Mouse (Mus musculus) neural tube, embryonic 15.5 days (tissue): ENCODE measurements at regions not wholly inside any gene's neighbourhood (a gene's known extent, or its start where the extent isn't known, plus 50 kb on each side); places are given as distances from the start of the nearest gene placed in this dataset.
A peak's percentile ranks its signal among the peaks of the same experiment; 100 is the strongest.

Source experiments
- ATAC-seq: fragments of 200-750 bp; cut with Nextera tagmentation; 2 replicates; pipeline ENCODE4 v1.8.0; 2017; ENCODE audit warnings: mild to moderate bottlenecking, moderate TSS enrichment, moderate library complexity; ENCODE audit not compliant: low FRiP score
- H3K27ac ChIP-seq: fragments of 300-500 bp; sonication (generic); replicated peaks from 2 replicates; pipeline ENCODE4 v1.5.1; 2015; ENCODE audit warnings: mild to moderate bottlenecking, inconsistent platforms
- H3K27me3 ChIP-seq: fragments of 300-500 bp; sonication (generic); replicated peaks from 2 replicates; pipeline ENCODE4 v1.6.1; 2015; ENCODE audit warnings: inconsistent platforms
- H3K36me3 ChIP-seq: fragments of 300-500 bp; sonication (generic); 2 replicates; pipeline ENCODE4 v1.6.1; 2015; ENCODE audit warnings: inconsistent platforms
- H3K4me1 ChIP-seq: fragments of 300-500 bp; sonication (generic); 2 replicates; pipeline ENCODE4 v1.6.1; 2015; ENCODE audit warnings: inconsistent platforms
- H3K4me2 ChIP-seq: fragments of 300-500 bp; sonication (generic); 2 replicates; pipeline ENCODE4 v1.6.1; 2015; ENCODE audit warnings: inconsistent platforms, mild to moderate bottlenecking, moderate library complexity
- H3K4me3 ChIP-seq: fragments of 300-500 bp; sonication (generic); replicated peaks from 2 replicates; pipeline ENCODE4 v1.5.1; 2015; ENCODE audit warnings: mild to moderate bottlenecking, inconsistent platforms
- H3K9ac ChIP-seq: fragments of 300-500 bp; sonication (generic); replicated peaks from 2 replicates; pipeline ENCODE4 v1.6.1; 2015; ENCODE audit warnings: mild to moderate bottlenecking, inconsistent platforms
- H3K9me3 ChIP-seq: fragments of 300-500 bp; sonication (generic); replicated peaks from 2 replicates; pipeline ENCODE4 v1.6.1; 2016; ENCODE audit warnings: inconsistent platforms
- WGBS: fragments of 180-500 bp; shearing (Covaris S2); methylation state at CpG from one replicate; pipeline ENCODE4 v1.1.7; 2015; ENCODE audit warnings: mixed read lengths; 5-methylcytosine and 5-hydroxymethylcytosine counted together

- Histone ChIP-seq H3K4me3 (no peak overlapping the region), H3K4me2 (no peak overlapping the region), H3K9ac (no peak overlapping the region), H3K27me3 (no peaks in the 10 kb centered on the region), H3K36me3 (no peaks in the 10 kb centered on the region), H3K9me3 (no peaks in the 10 kb centered on the region), H3K27ac (no peak overlapping the region), H3K4me1 (no peaks in the 10 kb centered on the region)
- ATAC-seq, result no peak
- 33% methylated on average over 4 of the region's 4 CpGs for WGBS
Observed at GRCm38 (mm10) chr9:84360484-84360883, 435.5 kb downstream of the Bckdhb start.

- Histone ChIP-seq H3K9ac (no peak overlapping the region), H3K36me3 (no peaks in the 10 kb centered on the region), H3K27me3 (no peaks in the 10 kb centered on the region), H3K4me3 (no peak overlapping the region), H3K27ac (no peak overlapping the region), H3K4me2 (no peak overlapping the region), H3K4me1 (no peaks in the 10 kb centered on the region), H3K9me3 (no peaks in the 10 kb centered on the region)
- 87% methylated on average over 5 of the region's 5 CpGs for WGBS
- ATAC-seq, result no peak
Observed at GRCm38 (mm10) chr9:84363478-84363877, 438.5 kb downstream of the Bckdhb start.

GRCm38 (mm10) chr9:84369200-84369599 is 444.3 kb downstream of the Bckdhb start:
- WGBS, result 36% methylated on average over 1 of the region's 1 CpGs
- no peaks in the 10 kb centered on the region for H3K36me3 ChIP-seq
- H3K4me1 ChIP-seq, result no peaks in the 10 kb centered on the region
- H3K27ac ChIP-seq, result no peak overlapping the region
- no peaks in the 10 kb centered on the region for H3K27me3 ChIP-seq
- H3K9me3 ChIP-seq, result no peaks in the 10 kb centered on the region
- H3K4me2 ChIP-seq, result no peak overlapping the region
- no peak overlapping the region for H3K4me3 ChIP-seq
- no peak overlapping the region for H3K9ac ChIP-seq
- ATAC-seq, result no peak; the same call in 1 of the 2 replicates

DNA sequence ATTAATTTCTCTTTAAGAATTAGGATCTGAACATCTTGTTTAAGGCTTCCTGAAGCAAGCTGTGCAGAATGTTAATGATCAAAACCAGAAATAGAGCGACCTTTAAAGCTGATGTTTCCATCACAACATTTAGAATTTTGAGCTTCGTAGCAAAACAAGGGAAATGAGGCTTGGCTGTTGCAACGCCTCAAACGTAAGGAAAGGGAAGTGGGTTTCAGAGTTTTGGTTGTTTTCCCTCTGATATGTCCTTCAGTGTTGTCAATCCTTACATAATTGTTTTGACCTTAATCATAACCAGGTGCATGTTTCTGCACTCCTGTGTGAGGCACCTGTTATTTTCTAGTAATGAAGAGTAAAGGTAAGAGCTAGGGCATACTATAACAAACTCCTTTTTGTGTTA is 445.3 kb downstream of the Bckdhb start:
- 76% methylated on average over 4 of the region's 4 CpGs for WGBS
- Histone ChIP-seq H3K4me3 (no peak overlapping the region), H3K9me3 (no peaks in the 10 kb centered on the region), H3K4me1 (no peaks in the 10 kb centered on the region), H3K4me2 (no peak overlapping the region), H3K27me3 (no peaks in the 10 kb centered on the region), H3K36me3 (no peaks in the 10 kb centered on the region), H3K27ac (no peak overlapping the region), H3K9ac (no peak overlapping the region)
- ATAC-seq, result no peak

DNA sequence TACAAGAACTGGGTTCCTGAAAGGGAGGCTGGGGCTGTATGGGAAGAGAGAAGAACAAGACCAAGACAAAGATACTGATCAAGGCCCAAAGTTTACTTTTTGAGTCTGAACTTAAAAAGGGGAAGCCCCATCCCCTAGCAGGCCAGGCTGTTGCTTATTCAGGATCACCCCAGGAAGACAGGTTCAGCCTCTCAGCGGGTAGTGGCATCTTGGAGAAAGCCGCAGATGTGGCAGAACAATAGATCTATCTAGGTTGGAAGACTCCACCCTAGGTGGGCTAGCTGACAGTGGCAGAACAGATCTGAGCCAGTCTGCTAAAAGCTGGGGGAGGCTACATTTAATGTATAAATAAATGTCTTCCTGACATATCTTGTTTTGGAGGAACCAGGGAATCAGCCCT is 450.8 kb downstream of the Bckdhb start:
- H3K27ac ChIP-seq, result no peak overlapping the region
- no peak overlapping the region for H3K4me3 ChIP-seq
- WGBS, result 51% methylated on average over 2 of the region's 2 CpGs
- no peaks in the 10 kb centered on the region for H3K9me3 ChIP-seq
- no peaks in the 10 kb centered on the region for H3K4me1 ChIP-seq
- H3K4me2 ChIP-seq, result no peak overlapping the region
- no peaks in the 10 kb centered on the region for H3K36me3 ChIP-seq
- no peak for ATAC-seq
- H3K9ac ChIP-seq, result no peak overlapping the region
- H3K27me3 ChIP-seq, result no peaks in the 10 kb centered on the region

- Histone ChIP-seq H3K27ac (no peak overlapping the region), H3K36me3 (no peaks in the 10 kb centered on the region), H3K4me2 (no peak overlapping the region), H3K4me1 (no peaks in the 10 kb centered on the region), H3K9ac (no peak overlapping the region), H3K27me3 (no peaks in the 10 kb centered on the region), H3K4me3 (no peak overlapping the region), H3K9me3 (no peaks in the 10 kb centered on the region)
- 96% methylated on average over 6 of the region's 6 CpGs for WGBS
- no peak for ATAC-seq
Observed at GRCm38 (mm10) chr9:84376621-84377020, 451.7 kb downstream of the Bckdhb start.

GRCm38 (mm10) chr9:84381942-84382341 is 457.0 kb downstream of the Bckdhb start:
- no peak overlapping the region for H3K27ac ChIP-seq
- H3K27me3 ChIP-seq, result no peaks in the 10 kb centered on the region
- no peak overlapping the region for H3K4me3 ChIP-seq
- ATAC-seq, result no peak
- H3K36me3 ChIP-seq, result no peaks in the 10 kb centered on the region
- no peak overlapping the region for H3K4me2 ChIP-seq
- H3K9ac ChIP-seq, result no peak overlapping the region
- no peaks in the 10 kb centered on the region for H3K4me1 ChIP-seq
- no peaks in the 10 kb centered on the region for H3K9me3 ChIP-seq

DNA sequence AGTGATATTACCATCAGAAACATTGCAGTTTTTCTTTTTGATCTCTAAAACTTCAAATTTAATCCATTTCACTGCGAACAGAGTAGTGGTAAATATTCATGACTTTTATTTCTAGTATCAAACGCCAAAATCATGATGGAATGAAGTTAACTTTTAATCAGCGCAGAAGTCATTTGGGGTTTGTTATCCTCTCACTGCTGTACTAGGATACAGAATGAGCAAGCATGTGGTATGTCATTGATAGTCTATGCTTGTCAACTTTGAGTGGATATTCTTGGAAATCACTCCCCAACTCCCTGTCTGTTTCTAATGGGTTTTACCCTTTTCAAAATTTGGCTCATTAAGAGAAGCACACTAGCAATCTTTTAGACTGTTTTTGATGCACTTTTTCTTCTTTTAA is 464.9 kb downstream of the Bckdhb start:
- no peaks in the 10 kb centered on the region for H3K36me3 ChIP-seq
- no peak overlapping the region for H3K4me2 ChIP-seq
- no peak overlapping the region for H3K9ac ChIP-seq
- no peak overlapping the region for H3K4me3 ChIP-seq
- no peaks in the 10 kb centered on the region for H3K27me3 ChIP-seq
- H3K4me1 ChIP-seq, result no peaks in the 10 kb centered on the region
- no peak overlapping the region for H3K27ac ChIP-seq
- WGBS, result 92% methylated on average over 3 of the region's 3 CpGs
- H3K9me3 ChIP-seq, result no peaks in the 10 kb centered on the region
- ATAC-seq, result no peak

DNA sequence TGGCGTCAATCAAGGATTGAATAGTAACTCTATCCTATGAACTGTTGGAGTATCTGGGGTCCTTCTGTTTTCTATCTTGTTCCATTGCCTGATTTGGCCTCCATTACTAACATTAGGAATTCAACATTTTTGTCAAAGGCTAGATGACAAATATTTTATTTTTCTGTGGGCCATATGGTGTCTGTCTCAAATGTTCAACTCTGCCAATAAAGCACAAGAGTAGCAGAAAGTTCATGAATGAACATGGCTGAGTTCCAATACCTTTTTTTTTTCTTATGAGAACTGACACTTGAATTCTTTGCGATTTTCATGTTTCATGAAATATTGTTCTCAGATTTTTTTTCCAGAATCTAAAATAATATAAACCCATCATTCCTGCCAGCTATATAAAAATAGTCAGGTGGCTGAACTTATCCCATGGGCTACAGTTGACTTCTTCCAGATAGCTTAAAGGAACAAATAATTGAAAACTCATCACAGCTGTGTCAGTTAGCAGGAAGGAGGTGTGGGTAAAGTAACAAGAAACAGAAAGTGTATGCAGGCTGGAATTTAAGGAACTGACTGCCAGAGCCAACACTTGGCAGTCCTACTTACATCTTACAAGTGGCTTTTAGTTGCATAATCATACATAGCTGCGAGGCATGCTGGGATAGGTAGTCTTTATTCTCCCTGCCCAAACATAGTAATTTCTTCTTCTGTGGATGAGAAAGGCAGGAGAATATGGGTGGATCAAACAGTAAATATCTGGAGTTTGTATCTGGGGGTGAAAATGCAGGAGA is 469.8 kb downstream of the Bckdhb start:
- Histone ChIP-seq H3K9ac (no peak overlapping the region), H3K9me3 (0 out of 2 replicates have a peak, but pooled peaks cover 2% of the 10 kb centered on the region), H3K4me2 (no peak overlapping the region), H3K4me3 (no peak overlapping the region), H3K36me3 (no peaks in the 10 kb centered on the region), H3K27me3 (no peaks in the 10 kb centered on the region), H3K4me1 (no peaks in the 10 kb centered on the region), H3K27ac (no peak overlapping the region)
- WGBS, result 92% methylated on average over 3 of the region's 3 CpGs
- ATAC-seq, result no peak

DNA sequence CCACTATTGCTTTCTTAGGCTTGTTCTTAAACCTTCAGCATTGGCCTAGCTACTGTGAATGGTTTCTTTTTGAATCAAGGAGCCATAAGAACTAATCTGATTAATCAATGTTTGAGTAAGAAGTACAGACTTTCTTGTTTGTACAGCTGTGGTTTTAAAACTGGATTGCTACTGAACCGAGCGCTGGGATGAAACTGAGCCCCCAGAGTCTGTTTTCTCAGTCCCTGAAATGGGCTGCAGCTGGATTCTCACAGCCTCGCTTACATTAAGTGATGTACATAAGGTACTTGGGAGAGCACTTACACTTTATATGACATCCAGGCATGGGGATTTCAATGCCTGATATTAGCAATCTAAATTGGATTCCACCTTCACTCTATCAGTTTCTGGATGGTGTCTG is 474.5 kb downstream of the Bckdhb start:
- no peaks in the 10 kb centered on the region for H3K27me3 ChIP-seq
- no peaks in the 10 kb centered on the region for H3K36me3 ChIP-seq
- no peak for ATAC-seq
- no peaks in the 10 kb centered on the region for H3K4me1 ChIP-seq
- no peak overlapping the region for H3K4me2 ChIP-seq
- H3K4me3 ChIP-seq, result no peak overlapping the region
- H3K9ac ChIP-seq, result no peak overlapping the region
- H3K27ac ChIP-seq, result no peak overlapping the region
- 0 out of 2 replicates have a peak, but pooled peaks cover 2% of the 10 kb centered on the region for H3K9me3 ChIP-seq
- 74% methylated on average over 3 of the region's 3 CpGs for WGBS

DNA sequence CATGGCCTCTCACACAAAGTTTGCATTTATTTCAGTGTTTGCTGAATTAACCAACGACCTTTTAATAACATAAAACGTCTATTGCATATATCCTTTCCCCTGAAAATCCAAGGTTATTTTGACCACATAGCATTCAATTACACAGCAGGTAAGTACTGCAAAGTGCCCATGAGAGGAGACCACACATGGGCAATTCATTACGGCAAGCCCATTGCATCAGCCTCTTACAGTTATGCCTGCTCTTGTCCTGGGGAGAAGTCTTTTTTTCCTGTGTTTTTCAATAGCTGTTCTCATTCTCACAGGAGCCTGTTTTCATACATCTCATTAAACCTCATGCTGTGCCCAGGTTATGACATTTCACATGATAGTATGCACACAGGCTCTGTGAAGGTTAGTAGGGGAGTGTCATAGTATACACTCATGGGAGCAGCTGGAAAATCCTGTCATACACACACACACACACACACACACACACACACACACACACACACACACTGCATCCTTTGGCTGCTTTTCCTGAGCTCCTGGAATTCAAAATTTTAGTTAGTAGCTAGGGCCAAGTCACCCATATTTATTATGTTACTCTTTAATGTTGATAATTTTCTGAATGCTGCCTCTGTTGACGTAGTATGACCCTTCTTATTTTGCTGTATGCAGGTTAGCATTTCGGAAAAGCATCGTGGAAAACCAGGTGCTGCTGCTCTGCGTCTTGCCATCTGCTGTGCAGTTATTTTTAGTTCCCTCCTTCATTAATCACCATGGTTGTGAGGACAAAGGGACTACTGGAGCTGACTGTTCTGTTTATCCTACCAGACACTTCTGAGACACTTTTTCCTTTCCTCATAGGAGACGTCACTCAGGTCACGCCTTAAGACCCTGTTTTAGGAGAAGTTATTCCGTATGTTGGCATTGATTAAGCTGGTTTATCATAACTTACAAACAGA is 483.6 kb downstream of the Bckdhb start:
- H3K36me3 ChIP-seq, result no peaks in the 10 kb centered on the region
- no peak overlapping the region for H3K27ac ChIP-seq
- 51% methylated on average over 10 of the region's 10 CpGs for WGBS
- no peak overlapping the region for H3K4me3 ChIP-seq
- H3K9me3 ChIP-seq, result no peaks in the 10 kb centered on the region
- no peak overlapping the region for H3K4me2 ChIP-seq
- no peaks in the 10 kb centered on the region for H3K27me3 ChIP-seq
- no peak overlapping the region for H3K9ac ChIP-seq
- 0 out of 2 replicates have a peak, but pooled peaks cover 3% of the 10 kb centered on the region for H3K4me1 ChIP-seq
- ATAC-seq, result peak; percentile 53; the same call in 1 of the 2 replicates
